Mouse (Mus musculus) heart, embryonic 12.5 days (tissue): ENCODE measurements at regions not wholly inside any gene's neighbourhood (a gene's known extent, or its start where the extent isn't known, plus 50 kb on each side); places are given as distances from the start of the nearest gene placed in this dataset.

ENCODE experiments used
- ATAC-seq: fragments of 200-750 bp; cut with Nextera tagmentation; 2 replicates; pipeline ENCODE4 v1.8.0; 2017; ENCODE audit warnings: moderate TSS enrichment, moderate library complexity; ENCODE audit not compliant: insufficient number of reproducible peaks, low FRiP score
- H3K27ac ChIP-seq: fragments of 300-500 bp; sonication (generic); 2 replicates; pipeline ENCODE4 v1.5.1; 2016; ENCODE audit warnings: mild to moderate bottlenecking, moderate library complexity; ENCODE audit not compliant: poor library complexity, severe bottlenecking
- H3K27me3 ChIP-seq: fragments of 300-500 bp; sonication (generic); replicated peaks from 2 replicates; pipeline ENCODE4 v1.6.1; 2016; ENCODE audit warnings: mild to moderate bottlenecking, moderate library complexity
- H3K36me3 ChIP-seq: fragments of 300-500 bp; sonication (generic); 2 replicates; pipeline ENCODE4 v1.6.1; 2016; ENCODE audit warnings: mild to moderate bottlenecking, moderate library complexity
- H3K4me1 ChIP-seq: fragments of 300-500 bp; sonication (generic); replicated peaks from 2 replicates; pipeline ENCODE4 v1.6.1; 2016; ENCODE audit warnings: mild to moderate bottlenecking
- H3K4me2 ChIP-seq: fragments of 300-500 bp; sonication (generic); 2 replicates; pipeline ENCODE4 v1.6.1; 2016; ENCODE audit warnings: mild to moderate bottlenecking, moderate library complexity
- H3K4me3 ChIP-seq: fragments of 300-500 bp; sonication (generic); 2 replicates; pipeline ENCODE4 v1.5.1; 2016; ENCODE audit warnings: mild to moderate bottlenecking
- H3K9ac ChIP-seq: fragments of 300-500 bp; sonication (generic); 2 replicates; pipeline ENCODE4 v1.6.1; 2016; ENCODE audit warnings: mild to moderate bottlenecking, moderate library complexity
- H3K9me3 ChIP-seq: fragments of 300-500 bp; sonication (generic); replicated peaks from 2 replicates; pipeline ENCODE4 v1.6.1; 2016; ENCODE audit warnings: mild to moderate bottlenecking, moderate library complexity
- WGBS: fragments of 180-500 bp; shearing (Covaris S2); methylation state at CpG from one replicate; pipeline ENCODE4 v1.1.7; 2016; 5-methylcytosine and 5-hydroxymethylcytosine counted together

- Histone ChIP-seq H3K9me3 (no peaks in the 10 kb centered on the region), H3K9ac (no peak overlapping the region), H3K27me3 (no peaks in the 10 kb centered on the region), H3K4me2 (no peak overlapping the region), H3K4me1 (no peaks in the 10 kb centered on the region), H3K4me3 (no peak overlapping the region), H3K27ac (no peak overlapping the region), H3K36me3 (no peaks in the 10 kb centered on the region)
- ATAC-seq = no peak
- WGBS = 65% methylated on average over 9 of the region's 9 CpGs
Observed at GRCm38 (mm10) chr9:103867433-103868209, 106.0 kb upstream of the Tmem108 start.

- no peak for ATAC-seq
- Histone ChIP-seq H3K36me3 (no peaks in the 10 kb centered on the region), H3K27ac (no peak overlapping the region), H3K9ac (no peak overlapping the region), H3K4me2 (no peak overlapping the region), H3K4me1 (no peaks in the 10 kb centered on the region), H3K4me3 (no peak overlapping the region), H3K9me3 (no peaks in the 10 kb centered on the region), H3K27me3 (no peaks in the 10 kb centered on the region)
- WGBS = 90% methylated on average over 2 of the region's 2 CpGs
Observed at GRCm38 (mm10) chr9:103869276-103869675, 107.6 kb upstream of the Tmem108 start.

- ATAC-seq = no peak
- H3K4me1 ChIP-seq = no peaks in the 10 kb centered on the region
- no peaks in the 10 kb centered on the region for H3K36me3 ChIP-seq
- H3K4me3 ChIP-seq = no peak overlapping the region
- WGBS = 72% methylated on average over 1 of the region's 1 CpGs
- no peaks in the 10 kb centered on the region for H3K27me3 ChIP-seq
- no peak overlapping the region for H3K4me2 ChIP-seq
- H3K9me3 ChIP-seq = no peaks in the 10 kb centered on the region
- H3K27ac ChIP-seq = no peak overlapping the region
- no peak overlapping the region for H3K9ac ChIP-seq
Observed at GRCm38 (mm10) chr9:103872119-103872518, 110.5 kb upstream of the Tmem108 start.

GRCm38 (mm10) chr9:103873876-103874275, 112.2 kb upstream of the Tmem108 start:
- Histone ChIP-seq H3K27me3 (no peaks in the 10 kb centered on the region), H3K4me2 (no peak overlapping the region), H3K36me3 (no peaks in the 10 kb centered on the region), H3K9ac (no peak overlapping the region), H3K27ac (no peak overlapping the region), H3K4me1 (no peaks in the 10 kb centered on the region), H3K9me3 (no peaks in the 10 kb centered on the region), H3K4me3 (no peak overlapping the region)
- no peak for ATAC-seq
- 77% methylated on average over 9 of the region's 9 CpGs for WGBS

- whole genome bisulfite sequencing = 83% methylated on average over 2 of the region's 2 CpGs
- Histone ChIP-seq H3K9me3 (0 out of 2 replicates have a peak, but pooled peaks cover 2% of the 10 kb centered on the region), H3K4me1 (no peaks in the 10 kb centered on the region), H3K4me3 (no peak overlapping the region), H3K27ac (no peak overlapping the region), H3K4me2 (no peak overlapping the region), H3K36me3 (no peaks in the 10 kb centered on the region), H3K27me3 (no peaks in the 10 kb centered on the region), H3K9ac (no peak overlapping the region)
- ATAC-seq = no peak
Observed at GRCm38 (mm10) chr9:103877851-103878250, 116.2 kb upstream of the Tmem108 start.

GRCm38 (mm10) chr9:103892827-103893226, 109.5 kb upstream of the Nphp3 start:
- Histone ChIP-seq H3K4me3 (no peak overlapping the region), H3K4me1 (peaks cover 5% of the 10 kb centered on the region), H3K27me3 (no peaks in the 10 kb centered on the region), H3K27ac (no peak overlapping the region), H3K9ac (no peak overlapping the region), H3K9me3 (no peaks in the 10 kb centered on the region), H3K36me3 (no peaks in the 10 kb centered on the region), H3K4me2 (no peak overlapping the region)
- no peak for ATAC-seq
- 51% methylated on average over 4 of the region's 4 CpGs for WGBS

- no peak overlapping the region for H3K4me3 ChIP-seq
- H3K4me2 ChIP-seq = no peak overlapping the region
- WGBS = 86% methylated on average over 2 of the region's 2 CpGs
- no peaks in the 10 kb centered on the region for H3K27me3 ChIP-seq
- H3K36me3 ChIP-seq = no peaks in the 10 kb centered on the region
- H3K27ac ChIP-seq = no peak overlapping the region
- no peak overlapping the region for H3K9ac ChIP-seq
- peaks cover 5% of the 10 kb centered on the region for H3K4me1 ChIP-seq
- ATAC-seq = no peak
- no peaks in the 10 kb centered on the region for H3K9me3 ChIP-seq
Observed at GRCm38 (mm10) chr9:103894376-103894775, 108.0 kb upstream of the Nphp3 start.

- H3K4me2 ChIP-seq = no peak overlapping the region
- no peaks in the 10 kb centered on the region for H3K27me3 ChIP-seq
- no peak overlapping the region for H3K9ac ChIP-seq
- no peak overlapping the region for H3K27ac ChIP-seq
- 33% methylated on average over 2 of the region's 2 CpGs for WGBS
- no peak for ATAC-seq
- H3K4me1 ChIP-seq = no peaks in the 10 kb centered on the region
- no peaks in the 10 kb centered on the region for H3K36me3 ChIP-seq
- no peak overlapping the region for H3K4me3 ChIP-seq
- H3K9me3 ChIP-seq = no peaks in the 10 kb centered on the region
Observed at GRCm38 (mm10) chr9:103899311-103899710, 103.0 kb upstream of the Nphp3 start.

GRCm38 (mm10) chr9:103911347-103911746, 91.0 kb upstream of the Nphp3 start:
- Histone ChIP-seq H3K4me1 (peaks cover 27% of the 10 kb centered on the region), H3K4me3 (no peak overlapping the region), H3K4me2 (no peak overlapping the region), H3K9ac (no peak overlapping the region), H3K27me3 (no peaks in the 10 kb centered on the region), H3K9me3 (no peaks in the 10 kb centered on the region), H3K36me3 (no peaks in the 10 kb centered on the region), H3K27ac (no peak overlapping the region)
- ATAC-seq = no peak
- 48% methylated on average over 2 of the region's 2 CpGs for WGBS

GRCm38 (mm10) chr9:103915126-103915525, 87.2 kb upstream of the Nphp3 start:
- Histone ChIP-seq H3K9me3 (no peaks in the 10 kb centered on the region), H3K4me1 (0 out of 2 replicates have a peak, but pooled peaks cover 3% of the 10 kb centered on the region), H3K36me3 (no peaks in the 10 kb centered on the region), H3K27me3 (no peaks in the 10 kb centered on the region), H3K27ac (no peak overlapping the region), H3K9ac (no peak overlapping the region), H3K4me3 (no peak overlapping the region), H3K4me2 (no peak overlapping the region)
- WGBS = 78% methylated on average over 4 of the region's 4 CpGs
- no peak for ATAC-seq

- no peaks in the 10 kb centered on the region for H3K27me3 ChIP-seq
- no peak for ATAC-seq
- no peak overlapping the region for H3K9ac ChIP-seq
- no peaks in the 10 kb centered on the region for H3K9me3 ChIP-seq
- 89% methylated on average over 6 of the region's 6 CpGs for WGBS
- H3K4me1 ChIP-seq = no peaks in the 10 kb centered on the region
- no peak overlapping the region for H3K27ac ChIP-seq
- H3K4me2 ChIP-seq = no peak overlapping the region
- H3K4me3 ChIP-seq = no peak overlapping the region
- H3K36me3 ChIP-seq = no peaks in the 10 kb centered on the region
Observed at GRCm38 (mm10) chr9:103917771-103918170, 84.6 kb upstream of the Nphp3 start.

- H3K9me3 ChIP-seq = no peaks in the 10 kb centered on the region
- no peaks in the 10 kb centered on the region for H3K36me3 ChIP-seq
- no peak overlapping the region for H3K4me3 ChIP-seq
- no peaks in the 10 kb centered on the region for H3K27me3 ChIP-seq
- no peak overlapping the region for H3K9ac ChIP-seq
- no peak for ATAC-seq
- H3K4me2 ChIP-seq = no peak overlapping the region
- WGBS = 86% methylated on average over 5 of the region's 5 CpGs
- no peaks in the 10 kb centered on the region for H3K4me1 ChIP-seq
- H3K27ac ChIP-seq = no peak overlapping the region
Observed at GRCm38 (mm10) chr9:103922356-103922755, 80.0 kb upstream of the Nphp3 start.
